Mouse (Mus musculus) liver, adult 2 months (tissue): Measurements from ENCODE around the gene Rin3. TPM values are rescaled to one million over a fixed set of nuclear protein-coding genes. Genes with fewer than 3 reads are reported as not detected.

Experiments used
- DNase-seq: peaks from one replicate; pipeline ENCODE4 v3.0.0-alpha.2; 2011; ENCODE audit warnings: low read depth, low spot score; ENCODE audit errors: extremely low read depth
- H3K27ac ChIP-seq: fragments of 200-500 bp; replicated peaks from 2 replicates; pipeline ENCODE4 v1.5.1; 2012; ENCODE audit warnings: low read depth, mild to moderate bottlenecking, control low read depth, inconsistent platforms, low read length; ENCODE audit not compliant: insufficient read depth
- H3K27me3 ChIP-seq: fragments of 200-500 bp; 2 replicates; pipeline ENCODE4 v1.6.1; 2012; ENCODE audit warnings: mild to moderate bottlenecking, moderate library complexity, low read length, inconsistent platforms; ENCODE audit not compliant: control insufficient read depth, insufficient read depth
- H3K36me3 ChIP-seq: fragments of 200-500 bp; 2 replicates; pipeline ENCODE4 v1.6.1; 2012; ENCODE audit warnings: low read length, inconsistent platforms; ENCODE audit not compliant: control insufficient read depth, insufficient read depth
- H3K4me1 ChIP-seq: fragments of 200-500 bp; 2 replicates; pipeline ENCODE4 v1.6.1; 2011; ENCODE audit warnings: low read length; ENCODE audit not compliant: control insufficient read depth, insufficient read depth
- H3K4me3 ChIP-seq: fragments of 200-500 bp; 2 replicates; pipeline ENCODE4 v1.5.1; 2011; ENCODE audit warnings: low read depth, mild to moderate bottlenecking, control low read depth, low read length, moderate library complexity; ENCODE audit not compliant: insufficient read depth
- H3K79me2 ChIP-seq: fragments of 200-500 bp; 2 replicates; pipeline ENCODE4 v1.6.1; 2012; ENCODE audit warnings: inconsistent platforms, mild to moderate bottlenecking, low read length, moderate library complexity; ENCODE audit not compliant: control insufficient read depth, insufficient read depth
- H3K9ac ChIP-seq: fragments of 200-500 bp; 2 replicates; pipeline ENCODE4 v1.6.1; 2012; ENCODE audit warnings: low read depth, mild to moderate bottlenecking, control low read depth, inconsistent platforms, low read length
- CTCF ChIP-seq: fragments of 200-500 bp; IDR thresholded peaks from 2 replicates; pipeline ENCODE4 v1.5.1; 2011; ENCODE audit warnings: low read depth, low read length, control low read depth
- POLR2A ChIP-seq: fragments of 200-500 bp; IDR thresholded peaks from 2 replicates; pipeline ENCODE4 v1.6.1; 2011; ENCODE audit warnings: low read length, control low read depth; ENCODE audit not compliant: insufficient read depth; ENCODE audit errors: extremely low read depth
- WGBS: fragments of 180-500 bp; shearing (Covaris S2); methylation state at CpG from one replicate; pipeline ENCODE4 v1.1.7; 2018; 5-methylcytosine and 5-hydroxymethylcytosine counted together
- polyA plus RNA-seq: library from polyadenylated mRNA; depleted of rRNA; stranded (reverse); fragments of >200 nt; gene quantifications from 2 replicates; pipeline ENCODE4 v1.2.3, GENCODE M21; 2012
- total RNA-seq: library from RNA; depleted of rRNA; stranded (reverse); fragments of >200 nt; gene quantifications from 2 replicates; pipeline ENCODE4 v1.2.3, GENCODE M21; 2014

Gene Rin3
- total and polyA plus RNA-seq, 2 experiments, result 4.9 to 8.4 TPM

DNA sequence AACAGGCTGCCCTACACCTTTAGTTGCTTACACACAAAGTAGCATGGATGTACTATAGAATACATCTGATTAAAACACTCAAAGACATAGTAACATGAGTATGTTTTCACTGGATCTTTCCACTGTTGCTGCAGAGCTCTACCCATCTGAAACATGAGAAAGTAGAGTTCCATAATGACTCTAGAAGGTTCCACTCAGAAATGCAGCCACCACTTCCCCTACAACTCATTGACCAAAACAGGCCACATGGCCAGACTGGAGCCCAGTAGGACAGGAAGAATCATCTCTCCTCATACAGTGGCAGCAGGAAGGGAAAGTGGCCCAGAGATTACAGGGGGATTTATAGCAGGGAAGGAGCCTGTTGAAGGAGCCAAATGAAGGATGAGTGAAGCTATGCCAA is 47.9 kb downstream of the Rin3 start:
- Histone ChIP-seq H3K4me1 (no peaks in the 10 kb centered on the region), H3K36me3 (peaks cover 5% of the 10 kb centered on the region), H3K4me3 (no peak overlapping the region), H3K27ac (no peak overlapping the region), H3K9ac (no peak overlapping the region), H3K79me2 (no peaks in the 10 kb centered on the region), H3K27me3 (no peaks in the 10 kb centered on the region)
- TF ChIP-seq POLR2A (no peak), CTCF (no peak)
- no peak for DNase-seq

DNA sequence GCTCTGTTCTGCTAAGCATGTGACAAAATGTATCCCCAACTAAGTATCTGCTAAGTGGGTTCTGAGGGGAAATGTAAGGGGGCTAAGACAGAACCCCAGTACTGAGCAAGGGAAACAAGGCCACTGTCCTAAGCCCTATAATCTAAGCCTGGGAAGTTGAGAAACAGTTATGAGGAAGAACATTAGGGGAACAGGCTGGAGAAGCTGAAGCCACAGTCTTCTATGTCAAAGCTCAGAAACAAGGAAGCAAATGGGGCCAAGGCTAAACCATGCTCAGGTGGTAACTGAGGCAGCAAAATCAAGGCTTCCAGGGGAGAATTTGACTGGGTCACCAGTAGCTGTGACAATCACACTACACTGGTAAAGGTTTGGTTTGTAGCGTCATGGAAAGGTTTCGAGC is 50.3 kb downstream of the Rin3 start:
- Histone ChIP-seq H3K79me2 (no peaks in the 10 kb centered on the region), H3K4me1 (no peaks in the 10 kb centered on the region), H3K36me3 (peaks cover 3% of the 10 kb centered on the region; the same call in 1 of the 2 replicates), H3K9ac (no peak overlapping the region), H3K27ac (no peak overlapping the region), H3K27me3 (no peaks in the 10 kb centered on the region), H3K4me3 (no peak overlapping the region)
- 98% methylated on average over 2 of the region's 2 CpGs for WGBS
- no peak for DNase-seq
- TF ChIP-seq CTCF (no peak), POLR2A (no peak)

DNA sequence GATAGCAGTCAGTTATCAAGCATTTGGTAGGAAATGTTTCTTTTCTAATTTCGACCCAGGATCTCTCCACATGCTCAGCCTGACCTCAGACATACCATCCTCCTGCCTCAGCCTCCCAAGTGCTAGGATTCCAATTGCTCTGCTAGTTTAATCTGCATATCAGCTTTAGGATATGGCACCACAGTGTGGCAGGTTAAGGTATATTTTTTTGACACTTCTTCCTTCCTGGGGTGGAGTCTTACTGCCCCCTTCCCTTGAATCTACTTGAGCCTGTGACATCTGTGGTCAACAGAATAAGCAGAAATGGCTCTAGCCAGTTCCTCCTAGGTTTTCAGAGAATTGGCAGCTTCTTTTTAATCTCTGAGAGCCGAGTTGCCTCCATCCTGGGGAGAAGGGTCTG is 56.2 kb downstream of the Rin3 start:
- Histone ChIP-seq H3K9ac (no peak overlapping the region), H3K36me3 (0 out of 2 replicates have a peak, but pooled peaks cover 2% of the 10 kb centered on the region), H3K4me1 (no peaks in the 10 kb centered on the region), H3K27ac (no peak overlapping the region), H3K4me3 (no peak overlapping the region), H3K79me2 (no peaks in the 10 kb centered on the region), H3K27me3 (no peaks in the 10 kb centered on the region)
- TF ChIP-seq POLR2A (no peak), CTCF (0 out of 2 replicates have a peak, but pooled peaks have one; percentile 3)
- DNase-seq, result no peak
- 68% methylated on average over 2 of the region's 2 CpGs for WGBS

DNA sequence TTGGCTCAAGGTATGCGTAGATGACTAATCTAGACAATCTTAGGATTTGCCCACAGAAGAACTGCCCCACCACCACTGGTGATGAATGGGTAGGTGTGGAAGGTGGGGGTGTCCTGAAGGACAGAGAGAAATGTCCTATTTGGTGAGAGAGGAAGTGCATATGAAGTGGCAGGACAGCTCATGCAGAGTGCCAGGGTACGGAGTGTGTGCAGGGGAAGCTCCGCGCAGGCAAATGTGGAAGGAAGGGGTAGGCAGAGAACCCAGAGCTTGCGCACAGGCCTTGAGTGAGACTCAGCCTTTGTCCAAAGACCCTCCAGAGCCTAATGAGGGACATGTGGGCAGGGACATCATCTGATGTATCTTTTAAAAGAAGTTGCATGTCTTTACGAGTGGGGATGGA is 57.6 kb downstream of the Rin3 start:
- H3K27me3 ChIP-seq, result no peaks in the 10 kb centered on the region

DNA sequence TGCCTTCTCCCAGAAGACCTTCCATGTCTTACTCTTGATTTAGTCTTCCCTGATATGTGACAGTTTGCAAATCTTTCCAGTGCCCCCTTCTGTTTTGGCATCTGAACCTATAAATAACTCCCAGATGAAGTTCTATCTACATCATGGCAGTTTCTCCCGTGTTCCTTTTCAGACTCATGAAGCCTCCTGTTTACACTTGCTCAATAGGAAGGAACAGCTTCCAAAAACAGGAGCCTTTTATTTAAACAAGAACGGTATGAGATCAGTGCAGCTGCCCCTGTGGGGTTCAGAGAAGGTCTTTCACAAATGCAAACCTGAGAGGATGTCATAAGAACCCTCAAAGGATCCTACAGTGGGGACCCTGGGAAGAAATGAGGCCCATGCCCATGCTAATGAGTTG is 59.3 kb downstream of the Rin3 start:
- Histone ChIP-seq H3K4me3 (no peak overlapping the region), H3K27ac (no peak overlapping the region), H3K27me3 (no peaks in the 10 kb centered on the region), H3K9ac (no peak overlapping the region), H3K36me3 (0 out of 2 replicates have a peak, but pooled peaks cover 2% of the 10 kb centered on the region), H3K79me2 (no peaks in the 10 kb centered on the region), H3K4me1 (no peaks in the 10 kb centered on the region)
- no peak for TF ChIP-seq POLR2A
- no peak for TF ChIP-seq CTCF
- WGBS, result 21% methylated on average over 2 of the region's 2 CpGs
- no peak for DNase-seq

More for the DNA sequence above, 57.6 kb downstream of the Rin3 start:
- Histone ChIP-seq H3K27ac (no peak overlapping the region), H3K36me3 (0 out of 2 replicates have a peak, but pooled peaks cover 2% of the 10 kb centered on the region), H3K9ac (no peak overlapping the region), H3K4me1 (no peaks in the 10 kb centered on the region), H3K4me3 (no peak overlapping the region), H3K79me2 (no peaks in the 10 kb centered on the region)
- WGBS, result 93% methylated on average over 6 of the region's 6 CpGs
- DNase-seq, result no peak
- TF ChIP-seq POLR2A (no peak), CTCF (no peak)

DNA sequence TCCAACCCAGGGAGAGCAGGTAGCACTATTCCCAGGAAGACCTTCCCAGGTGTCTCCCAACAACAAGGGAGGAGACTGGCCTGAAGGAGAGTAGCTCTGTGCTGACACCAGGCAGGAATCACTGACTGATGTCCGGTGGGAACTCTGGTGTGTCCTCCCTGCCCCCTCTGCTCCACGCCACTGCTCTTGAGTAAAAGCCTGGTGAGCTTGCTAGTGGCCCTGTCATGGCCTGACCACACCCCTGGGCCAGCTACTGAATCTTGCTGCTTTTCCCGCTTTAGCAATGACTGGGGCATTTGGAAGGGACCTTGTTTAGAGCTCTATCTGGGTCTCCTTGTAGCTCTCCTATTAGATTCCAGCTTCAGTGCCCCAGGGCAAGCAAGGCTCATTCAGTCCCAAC is 59.8 kb downstream of the Rin3 start:
- Histone ChIP-seq H3K27me3 (no peaks in the 10 kb centered on the region), H3K36me3 (0 out of 2 replicates have a peak, but pooled peaks cover 2% of the 10 kb centered on the region), H3K4me3 (no peak overlapping the region), H3K27ac (no peak overlapping the region), H3K4me1 (no peaks in the 10 kb centered on the region), H3K79me2 (no peaks in the 10 kb centered on the region), H3K9ac (no peak overlapping the region)
- TF ChIP-seq POLR2A, result no peak
- TF ChIP-seq CTCF, result no peak
- no peak for DNase-seq
- WGBS, result 89% methylated on average over 3 of the region's 3 CpGs
